Mouse (Mus musculus): Measurements from ENCODE around the gene Zfp428. TPM values are rescaled to one million over a fixed set of nuclear protein-coding genes. Genes with fewer than 3 reads are reported as not detected.
"Not testable (repeated sequence)": the region's sequence is repeated elsewhere in the genome, so short reads cannot be mapped to it uniquely, and the experiment has no call there.

Zfp428 gene
- polyA plus RNA-seq, 1 experiment from 2014 or later = 75.7 TPM

GRCm38 (mm10) chr7:24483291-24483690 lies 23.5 kb upstream of the Zfp428 start:
- H3K9ac ChIP-seq (ENCODE audit: low read length) = not testable (repeated sequence)

DNA sequence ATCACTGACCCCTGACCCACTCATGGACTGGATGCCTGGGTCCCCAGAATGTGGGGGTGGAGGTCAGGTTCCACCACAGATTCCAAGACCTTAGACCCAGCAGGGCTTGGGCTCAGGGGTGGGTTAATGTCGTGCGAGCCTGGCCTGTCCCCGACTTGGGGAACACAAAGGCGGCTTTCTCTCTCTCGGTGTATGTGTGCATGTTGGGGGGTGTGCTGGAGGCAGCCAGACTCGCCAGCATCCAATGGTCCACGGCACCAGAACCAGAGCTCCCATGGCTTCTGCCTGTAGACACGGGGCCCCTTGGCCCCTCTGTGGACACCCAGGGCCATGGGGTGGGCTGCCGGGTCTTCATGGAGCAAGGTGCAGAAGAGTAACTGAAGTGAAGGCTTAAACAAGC lies 21.3 kb upstream of the Zfp428 start:
- DNase-seq (ENCODE audit: low spot score) = no peak
- Histone ChIP-seq H3K27me3 (ENCODE audit: control insufficient read depth, insufficient read depth, low read length) (peaks cover 5% of the 10 kb centered on the region; the same call in 1 of the 2 replicates), H3K9ac (ENCODE audit: low read length) (no peak overlapping the region), H3K36me3 (ENCODE audit: control insufficient read depth, insufficient read depth, low read length) (no peaks in the 10 kb centered on the region), H3K4me1 (ENCODE audit: control insufficient read depth, insufficient read depth, low read length) (peaks cover 5% of the 10 kb centered on the region), H3K27ac (replicated peaks; ENCODE audit: low read depth, low read length) (no peak overlapping the region), H3K4me2 (ENCODE audit: low read depth, severe bottlenecking) (no peak overlapping the region), H3K4me3 (ENCODE audit: low read depth, low read length) (no peak overlapping the region), H3K9me3 (ENCODE audit: control insufficient read depth, low read length) (no peaks in the 10 kb centered on the region)
- 83% methylated on average over 9 of the region's 9 CpGs for WGBS
- no peak for ATAC-seq (ENCODE audit: insufficient number of reproducible peaks, low FRiP score, low TSS enrichment, low read depth)

More at GRCm38 (mm10) chr7:24483291-24483690, 23.5 kb upstream of the Zfp428 start:
- DNase-seq (ENCODE audit: low spot score); H3K9me3 ChIP-seq (ENCODE audit: control insufficient read depth, low read length); H3K4me2 ChIP-seq (ENCODE audit: low read depth, severe bottlenecking); H3K27ac ChIP-seq (replicated peaks; ENCODE audit: low read depth, low read length); H3K4me1 ChIP-seq (ENCODE audit: control insufficient read depth, insufficient read depth, low read length); ATAC-seq (ENCODE audit: insufficient number of reproducible peaks, low FRiP score, low TSS enrichment, low read depth); H3K4me3 ChIP-seq (ENCODE audit: low read depth, low read length); H3K36me3 ChIP-seq (ENCODE audit: control insufficient read depth, insufficient read depth, low read length); H3K27me3 ChIP-seq (ENCODE audit: control insufficient read depth, insufficient read depth, low read length): not testable (repeated sequence)
- 46% methylated on average over 6 of the region's 6 CpGs for WGBS

DNA sequence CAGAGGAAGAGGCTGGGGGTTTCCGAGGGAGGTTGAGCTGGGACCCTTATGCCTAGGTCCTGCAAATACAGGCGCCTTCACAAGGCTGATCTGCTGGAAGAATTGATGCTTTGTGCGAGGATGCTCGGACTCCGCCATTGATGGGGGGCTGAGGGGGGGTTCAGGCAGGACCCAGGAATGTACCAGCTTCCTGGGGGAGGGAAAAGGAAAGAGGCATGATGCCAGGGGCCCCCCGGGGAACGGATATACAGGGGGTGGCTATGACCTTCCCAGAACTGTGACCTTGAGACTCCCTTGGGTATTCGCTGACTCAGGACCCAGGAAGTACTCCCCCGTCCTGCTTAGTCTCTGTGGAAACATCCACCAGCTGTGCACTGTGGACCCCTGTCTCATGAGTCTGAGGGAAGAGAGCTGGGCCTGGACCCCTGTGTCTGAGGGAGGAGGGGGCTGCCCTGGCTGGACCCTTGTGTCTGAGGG lies 20.1 kb upstream of the Zfp428 start:
- Histone ChIP-seq H3K36me3 (ENCODE audit: control insufficient read depth, insufficient read depth, low read length) (no peaks in the 10 kb centered on the region), H3K9ac (ENCODE audit: low read length) (no peak overlapping the region), H3K9me3 (ENCODE audit: control insufficient read depth, low read length) (no peaks in the 10 kb centered on the region), H3K4me3 (ENCODE audit: low read depth, low read length) (no peak overlapping the region), H3K27me3 (ENCODE audit: control insufficient read depth, insufficient read depth, low read length) (peaks cover 5% of the 10 kb centered on the region; the same call in 1 of the 2 replicates), H3K4me1 (ENCODE audit: control insufficient read depth, insufficient read depth, low read length) (peaks cover 5% of the 10 kb centered on the region), H3K27ac (replicated peaks; ENCODE audit: low read depth, low read length) (no peak overlapping the region), H3K4me2 (ENCODE audit: low read depth, severe bottlenecking) (no peak overlapping the region)
- ATAC-seq (ENCODE audit: insufficient number of reproducible peaks, low FRiP score, low TSS enrichment, low read depth) (no peak), DNase-seq (ENCODE audit: low spot score) (no peak)
- WGBS = 63% methylated on average over 9 of the region's 9 CpGs

DNA sequence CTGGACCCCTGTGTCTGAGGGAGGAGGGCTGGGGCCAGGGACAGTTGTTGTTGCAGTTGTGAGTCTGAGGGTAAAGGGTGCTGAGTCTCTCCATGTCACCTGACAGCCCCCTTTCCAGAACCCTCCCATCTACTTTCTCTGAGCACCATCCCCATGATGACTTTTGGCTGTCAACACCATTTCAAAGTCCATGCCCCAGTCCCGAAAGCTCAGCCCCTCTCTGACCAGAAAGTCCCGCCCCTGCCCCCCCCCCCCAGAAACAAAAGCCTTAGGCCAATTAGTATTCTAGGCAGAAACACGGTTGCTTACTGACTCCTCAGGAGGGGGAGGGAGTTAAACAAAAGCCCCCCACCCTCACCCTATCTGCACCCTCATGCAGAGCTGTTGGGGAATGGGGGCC lies 19.4 kb upstream of the Zfp428 start:
- Histone ChIP-seq H3K4me3 (ENCODE audit: low read depth, low read length) (no peak overlapping the region), H3K4me1 (ENCODE audit: control insufficient read depth, insufficient read depth, low read length) (peaks cover 5% of the 10 kb centered on the region), H3K9ac (ENCODE audit: low read length) (no peak overlapping the region), H3K36me3 (ENCODE audit: control insufficient read depth, insufficient read depth, low read length) (no peaks in the 10 kb centered on the region), H3K9me3 (ENCODE audit: control insufficient read depth, low read length) (no peaks in the 10 kb centered on the region), H3K4me2 (ENCODE audit: low read depth, severe bottlenecking) (no peak overlapping the region), H3K27me3 (ENCODE audit: control insufficient read depth, insufficient read depth, low read length) (peaks cover 5% of the 10 kb centered on the region; the same call in 1 of the 2 replicates), H3K27ac (replicated peaks; ENCODE audit: low read depth, low read length) (no peak overlapping the region)
- DNase-seq (ENCODE audit: low spot score) (no peak), ATAC-seq (ENCODE audit: insufficient number of reproducible peaks, low FRiP score, low TSS enrichment, low read depth) (no peak)
- WGBS = 31% methylated on average over 3 of the region's 3 CpGs

GRCm38 (mm10) chr7:24488303-24488702 lies 18.5 kb upstream of the Zfp428 start:
- WGBS = 88% methylated on average over 8 of the region's 8 CpGs
- Histone ChIP-seq H3K27ac (replicated peaks; ENCODE audit: low read depth, low read length) (no peak overlapping the region), H3K4me2 (ENCODE audit: low read depth, severe bottlenecking) (no peak overlapping the region), H3K4me1 (ENCODE audit: control insufficient read depth, insufficient read depth, low read length) (no peaks in the 10 kb centered on the region), H3K4me3 (ENCODE audit: low read depth, low read length) (no peak overlapping the region), H3K9ac (ENCODE audit: low read length) (no peak overlapping the region), H3K27me3 (ENCODE audit: control insufficient read depth, insufficient read depth, low read length) (no peaks in the 10 kb centered on the region; the same call in 1 of the 2 replicates), H3K9me3 (ENCODE audit: control insufficient read depth, low read length) (no peaks in the 10 kb centered on the region), H3K36me3 (ENCODE audit: control insufficient read depth, insufficient read depth, low read length) (no peaks in the 10 kb centered on the region)
- ATAC-seq (ENCODE audit: insufficient number of reproducible peaks, low FRiP score, low TSS enrichment, low read depth) (no peak), DNase-seq (ENCODE audit: low spot score) (no peak)

GRCm38 (mm10) chr7:24499856-24500577 lies 6.8 kb upstream of the Zfp428 start:
- Histone ChIP-seq H3K9ac (ENCODE audit: low read length) (peak overlapping the region; percentile 47; the same call in 1 of the 2 replicates), H3K9me3 (ENCODE audit: control insufficient read depth, low read length) (peaks cover 3% of the 10 kb centered on the region; the same call in 1 of the 2 replicates), H3K36me3 (ENCODE audit: control insufficient read depth, insufficient read depth, low read length) (no peaks in the 10 kb centered on the region), H3K4me3 (ENCODE audit: low read depth, low read length) (peak overlapping the region; percentile 31), H3K27ac (replicated peaks; ENCODE audit: low read depth, low read length) (no peak overlapping the region), H3K27me3 (ENCODE audit: control insufficient read depth, insufficient read depth, low read length) (peaks cover 29% of the 10 kb centered on the region), H3K4me1 (ENCODE audit: control insufficient read depth, insufficient read depth, low read length) (peaks cover 2% of the 10 kb centered on the region; the same call in 1 of the 2 replicates), H3K4me2 (ENCODE audit: low read depth, severe bottlenecking) (peak overlapping the region; percentile 60)
- ATAC-seq (ENCODE audit: insufficient number of reproducible peaks, low FRiP score, low TSS enrichment, low read depth) = peak; percentile 57; the same call in 1 of the 2 replicates
- 14% methylated on average over 43 of the region's 43 CpGs for WGBS
- DNase-seq (ENCODE audit: low spot score) = peak; percentile 72

GRCm38 (mm10) chr7:24500929-24501328 lies 5.9 kb upstream of the Zfp428 start:
- Histone ChIP-seq H3K4me3 (ENCODE audit: low read depth, low read length) (no peak overlapping the region), H3K27me3 (ENCODE audit: control insufficient read depth, insufficient read depth, low read length) (peaks cover 29% of the 10 kb centered on the region)

GRCm38 (mm10) chr7:24501492-24501891 lies 5.3 kb upstream of the Zfp428 start:
- no peak for ATAC-seq (ENCODE audit: insufficient number of reproducible peaks, low FRiP score, low TSS enrichment, low read depth)

More at GRCm38 (mm10) chr7:24500929-24501328, 5.9 kb upstream of the Zfp428 start:
- DNase-seq (ENCODE audit: low spot score) (peak; percentile 70), ATAC-seq (ENCODE audit: insufficient number of reproducible peaks, low FRiP score, low TSS enrichment, low read depth) (no peak)
- Histone ChIP-seq H3K4me2 (ENCODE audit: low read depth, severe bottlenecking) (no peak overlapping the region), H3K9ac (ENCODE audit: low read length) (no peak overlapping the region), H3K27ac (replicated peaks; ENCODE audit: low read depth, low read length) (no peak overlapping the region), H3K9me3 (ENCODE audit: control insufficient read depth, low read length) (peaks cover 3% of the 10 kb centered on the region; the same call in 1 of the 2 replicates), H3K36me3 (ENCODE audit: control insufficient read depth, insufficient read depth, low read length) (no peaks in the 10 kb centered on the region), H3K4me1 (ENCODE audit: control insufficient read depth, insufficient read depth, low read length) (peaks cover 6% of the 10 kb centered on the region; the same call in 1 of the 2 replicates)
- 31% methylated on average over 7 of the region's 7 CpGs for WGBS

More at GRCm38 (mm10) chr7:24501492-24501891, 5.3 kb upstream of the Zfp428 start:
- Histone ChIP-seq H3K4me3 (ENCODE audit: low read depth, low read length) (no peak overlapping the region), H3K4me2 (ENCODE audit: low read depth, severe bottlenecking) (no peak overlapping the region), H3K27me3 (ENCODE audit: control insufficient read depth, insufficient read depth, low read length) (peaks cover 29% of the 10 kb centered on the region), H3K9ac (ENCODE audit: low read length) (no peak overlapping the region), H3K36me3 (ENCODE audit: control insufficient read depth, insufficient read depth, low read length) (no peaks in the 10 kb centered on the region), H3K27ac (replicated peaks; ENCODE audit: low read depth, low read length) (no peak overlapping the region), H3K9me3 (ENCODE audit: control insufficient read depth, low read length) (peaks cover 3% of the 10 kb centered on the region; the same call in 1 of the 2 replicates), H3K4me1 (ENCODE audit: control insufficient read depth, insufficient read depth, low read length) (peaks cover 6% of the 10 kb centered on the region; the same call in 1 of the 2 replicates)
- DNase-seq (ENCODE audit: low spot score) = no peak
- WGBS = 49% methylated on average over 21 of the region's 21 CpGs
